10 mouse cellular contexts compared by ENCODE assay signal in the genomic region with DNA sequence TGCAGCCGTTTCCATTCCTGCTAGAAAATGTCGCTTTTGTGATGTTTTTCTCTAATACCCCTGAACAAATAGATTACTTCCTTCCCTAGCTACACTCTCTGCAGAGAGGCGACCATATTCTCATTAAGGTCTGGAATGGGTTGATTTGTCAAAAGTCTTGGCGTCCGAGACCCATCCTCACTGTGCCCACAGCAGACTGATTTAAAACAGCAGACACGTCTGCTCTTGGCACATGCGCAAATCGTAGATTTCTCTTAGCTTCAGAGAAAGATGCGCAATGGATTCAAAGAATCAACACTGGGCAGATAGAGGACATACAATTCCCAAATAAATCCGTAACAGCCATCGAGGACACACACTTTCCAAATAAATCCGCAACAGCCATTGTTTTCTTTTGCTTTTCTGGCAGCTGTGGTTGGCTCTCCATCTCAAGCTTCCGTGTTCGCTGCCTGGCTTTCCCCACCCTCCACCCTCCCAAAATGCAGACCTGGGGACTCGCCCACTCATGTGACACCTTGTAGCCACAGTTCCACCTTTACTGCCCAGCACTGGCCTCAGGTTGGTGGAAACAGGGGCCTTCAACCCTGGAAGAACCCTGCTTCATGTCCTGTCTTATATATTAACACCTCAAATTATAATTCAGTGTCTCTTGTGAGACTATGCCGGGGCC. TPM values are rescaled to one million over a fixed set of nuclear protein-coding genes. Genes with fewer than 3 reads are reported as not detected.
DNase-seq lines count a peak whose midpoint lies in the region; ATAC-seq lines count a peak whose summit lies in the region.
"Had no signal": no experiment of that assay in that cellular context is flagged by ENCODE, and none has a peak within 500 bp of the region (broad histone marks: within the 10 kb centered on the region; RNA-seq: fewer than 3 reads in every experiment).

No protein-coding gene starts in this region.

- H3K9me3 ChIP-seq in lung, embryonic 15.5 days, result no peaks in the 10 kb centered on the region

- H3K4me2 ChIP-seq in lung, embryonic 15.5 days, result peak overlapping the region; percentile 38; the same call in 1 of the 2 replicates
- H3K4me2 ChIP-seq: liver, embryonic 11.5 days had no signal

- WGBS in lung, embryonic 15.5 days, result 68% methylated on average over 16 of the region's 16 CpGs

- ATAC-seq in lung, embryonic 15.5 days (ENCODE audit: borderline replicate concordance, extremely low read depth, low FRiP score, low TSS enrichment), result no peak

- no peak overlapping the region for H3K9ac ChIP-seq in lung, embryonic 15.5 days

- peak; percentile 30 to 68 for DNase-seq in frontal cortex, adult 2 months (ENCODE audit: extremely low spot score in 1 of 2, low spot score in 1 of 2)
- DNase-seq in frontal cortex, postnatal 10 days (ENCODE audit: low spot score in 2 of 2), result no peak
- no peak for DNase-seq in lung, adult 18-20 months
- peak; percentile 40 for DNase-seq in layer of hippocampus, adult 9-11 months
- peak; percentile 62 to 66 for DNase-seq in right cerebral cortex, postnatal 10 days (ENCODE audit: low spot score in 2 of 2)
- no peak for DNase-seq in retina, postnatal 1 day
- DNase-seq in liver, result no peak
- DNase-seq: adrenal gland, adult 8-10 months had no signal

- H3K27ac ChIP-seq in lung, embryonic 15.5 days, result no peak overlapping the region

- H3K4me1 ChIP-seq in lung, embryonic 15.5 days, result peaks cover 20% of the 10 kb centered on the region

- H3K4me3 ChIP-seq in lung, embryonic 15.5 days, result no peak overlapping the region

- H3K36me3 ChIP-seq in lung, embryonic 15.5 days, result no peaks in the 10 kb centered on the region

- no peaks in the 10 kb centered on the region for H3K27me3 ChIP-seq in lung, embryonic 15.5 days

RNA-seq across cellular contexts. Expression of a gene that starts 42.2 kb away (rescaled TPM):
- polyA plus RNA-seq in frontal cortex, adult 2 months (2012; rRNA removed), result 42.8 and 50.9 TPM in 2 replicates
- polyA plus RNA-seq in lung, embryonic 15.5 days (2015; fragmentation: Nextera tagmentation; extraction: Ambion mirVana), result 41.8 and 47.1 TPM in 2 replicates

Comparison
In these comparisons a context has a peak if more than half of its experiments do, and no peak if none do; other contexts are left out.
1. DNase-seq: peak in frontal cortex, adult 2 months (2 of 2), layer of hippocampus, adult 9-11 months (single experiment) and right cerebral cortex, postnatal 10 days (2 of 2); none in frontal cortex, postnatal 10 days (0 of 2), lung, adult 18-20 months (0 of 2), retina, postnatal 1 day (single experiment) and liver (single experiment).